Mouse (Mus musculus): ENCODE measurements around the gene Rgs3. TPM values are rescaled to one million over a fixed set of nuclear protein-coding genes. Genes with fewer than 3 reads are reported as not detected.
"Not testable (repeated sequence)": the region's sequence is repeated elsewhere in the genome, so short reads cannot be mapped to it uniquely, and the experiment has no call there.

Rgs3 gene
- polyA plus RNA-seq, 1 experiment from 2014 or later, result 30.1 TPM

DNA sequence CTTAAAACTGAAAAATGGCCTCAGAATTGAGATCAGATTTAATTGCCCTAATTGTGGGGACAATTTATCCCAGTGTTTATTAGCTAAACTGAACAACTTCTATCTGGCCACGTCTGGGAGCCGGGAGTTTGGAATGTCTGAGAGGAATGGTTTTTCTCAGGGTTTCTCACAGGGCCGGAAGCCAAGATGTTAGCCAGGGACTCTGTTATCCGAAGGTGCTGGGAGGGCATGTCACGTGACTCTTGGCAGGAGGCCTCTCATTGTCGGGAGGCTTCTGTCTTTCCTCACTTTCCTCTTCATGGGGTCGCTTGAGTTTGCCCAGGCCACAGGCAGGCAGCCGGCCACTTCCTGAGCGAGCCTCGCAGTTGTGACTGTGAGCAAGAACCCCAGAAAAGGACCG lies 31.7 kb downstream of the Rgs3 start:
- Histone ChIP-seq H3K36me3 (ENCODE audit: control insufficient read depth, insufficient read depth, low read length) (no peaks in the 10 kb centered on the region), H3K4me3 (ENCODE audit: low read depth, low read length) (no peak overlapping the region), H3K27ac (ENCODE audit: low read depth, low read length) (no peak overlapping the region), H3K4me2 (ENCODE audit: low read depth, low read length) (no peak overlapping the region), H3K27me3 (ENCODE audit: control insufficient read depth, insufficient read depth, low read length) (no peaks in the 10 kb centered on the region), H3K9ac (replicated peaks; ENCODE audit: low read depth, low read length) (no peak overlapping the region), H3K4me1 (ENCODE audit: control insufficient read depth, insufficient read depth, low read length) (no peaks in the 10 kb centered on the region; the same call in 1 of the 2 replicates), H3K9me3 (ENCODE audit: control insufficient read depth, low read length) (no peaks in the 10 kb centered on the region)
- WGBS, result 13% methylated on average over 11 of the region's 11 CpGs
- ATAC-seq (ENCODE audit: low read depth), result no peak

DNA sequence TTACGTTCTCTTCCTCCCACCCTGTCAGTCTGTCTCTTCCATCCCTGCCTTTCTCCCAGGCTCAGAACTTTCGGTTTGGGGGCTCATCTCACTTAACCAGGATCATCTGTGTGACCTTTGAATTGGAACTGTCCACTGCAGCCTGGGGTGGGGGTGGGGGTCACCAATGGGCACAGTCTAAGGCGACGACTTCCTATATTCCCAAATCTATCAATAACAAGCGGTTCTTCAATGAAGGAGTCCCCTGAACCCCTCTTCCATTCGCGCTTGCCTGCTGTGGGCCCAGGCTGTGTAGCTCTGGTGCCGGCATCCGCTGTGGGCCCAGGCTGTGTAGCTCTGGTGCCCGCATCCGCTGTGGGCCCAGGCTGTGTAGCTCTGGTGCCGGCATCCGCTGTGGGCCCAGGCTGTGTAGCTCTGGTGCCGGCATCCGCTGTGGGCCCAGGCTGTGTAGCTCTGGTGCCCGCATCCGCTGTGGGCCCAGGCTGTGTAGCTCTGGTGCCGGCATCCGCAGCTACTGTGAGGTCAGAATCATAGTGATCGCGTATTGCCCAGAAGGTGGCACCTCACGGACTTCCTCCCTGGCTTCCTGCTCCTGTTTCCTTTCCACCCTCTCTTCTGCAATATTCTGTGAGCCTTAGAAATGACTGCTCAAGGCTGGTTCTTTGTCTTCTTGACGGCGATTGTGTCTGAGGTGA lies 34.0 kb downstream of the Rgs3 start:
- H3K9me3 ChIP-seq (ENCODE audit: control insufficient read depth, low read length); H3K27me3 ChIP-seq (ENCODE audit: control insufficient read depth, insufficient read depth, low read length); H3K36me3 ChIP-seq (ENCODE audit: control insufficient read depth, insufficient read depth, low read length); H3K9ac ChIP-seq (replicated peaks; ENCODE audit: low read depth, low read length); H3K4me1 ChIP-seq (ENCODE audit: control insufficient read depth, insufficient read depth, low read length); H3K4me2 ChIP-seq (ENCODE audit: low read depth, low read length); H3K27ac ChIP-seq (ENCODE audit: low read depth, low read length); ATAC-seq (ENCODE audit: low read depth); H3K4me3 ChIP-seq (ENCODE audit: low read depth, low read length): not testable (repeated sequence)
- WGBS, result 91% methylated on average over 24 of the region's 24 CpGs

DNA sequence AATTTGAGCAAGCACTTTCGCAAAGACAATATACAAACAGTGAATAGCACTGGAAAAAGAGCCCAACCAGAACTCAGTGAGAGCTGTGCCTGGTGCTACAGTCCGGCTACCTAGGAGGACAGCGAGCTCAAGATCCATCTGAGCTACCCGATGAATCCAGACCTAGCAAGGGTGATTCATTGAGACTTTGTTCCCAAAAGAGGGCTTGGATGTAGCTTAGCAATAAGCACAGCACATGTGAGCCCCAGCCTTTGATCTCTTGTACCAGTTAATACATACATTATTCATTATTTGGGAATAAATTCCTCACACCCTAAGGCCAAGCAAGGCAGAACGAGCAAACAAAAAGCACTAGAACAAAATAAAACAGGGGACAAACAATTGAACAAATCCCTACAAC lies 34.8 kb downstream of the Rgs3 start:
- Histone ChIP-seq H3K4me2 (ENCODE audit: low read depth, low read length) (no peak overlapping the region), H3K27ac (ENCODE audit: low read depth, low read length) (no peak overlapping the region), H3K4me3 (ENCODE audit: low read depth, low read length) (no peak overlapping the region), H3K9me3 (ENCODE audit: control insufficient read depth, low read length) (no peaks in the 10 kb centered on the region), H3K27me3 (ENCODE audit: control insufficient read depth, insufficient read depth, low read length) (no peaks in the 10 kb centered on the region), H3K9ac (replicated peaks; ENCODE audit: low read depth, low read length) (no peak overlapping the region), H3K36me3 (ENCODE audit: control insufficient read depth, insufficient read depth, low read length) (no peaks in the 10 kb centered on the region), H3K4me1 (ENCODE audit: control insufficient read depth, insufficient read depth, low read length) (no peaks in the 10 kb centered on the region; the same call in 1 of the 2 replicates)
- ATAC-seq (ENCODE audit: low read depth), result no peak
- 40% methylated on average over 5 of the region's 5 CpGs for WGBS

DNA sequence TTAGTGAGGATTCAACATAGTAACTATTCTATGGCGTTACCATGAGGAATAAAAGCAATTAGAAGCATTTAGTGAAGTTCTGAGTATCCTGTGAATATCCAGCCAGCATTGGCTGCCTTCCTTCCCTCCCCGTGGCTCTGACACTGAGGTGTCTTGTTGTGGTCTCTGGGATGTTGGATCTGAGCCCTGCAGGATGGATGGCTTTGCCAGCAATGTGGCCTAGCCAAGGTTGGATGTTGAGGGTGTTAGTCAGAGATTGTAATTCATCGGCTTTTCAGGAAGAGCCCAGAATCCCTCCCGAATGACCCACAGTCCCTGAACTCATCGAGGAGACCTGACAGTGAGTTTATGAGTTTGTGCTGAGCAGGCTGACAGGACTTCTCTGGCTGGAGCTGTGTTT lies 36.4 kb downstream of the Rgs3 start:
- Histone ChIP-seq H3K9me3 (ENCODE audit: control insufficient read depth, low read length) (no peaks in the 10 kb centered on the region), H3K4me2 (ENCODE audit: low read depth, low read length) (no peak overlapping the region), H3K9ac (replicated peaks; ENCODE audit: low read depth, low read length) (no peak overlapping the region), H3K27me3 (ENCODE audit: control insufficient read depth, insufficient read depth, low read length) (no peaks in the 10 kb centered on the region), H3K36me3 (ENCODE audit: control insufficient read depth, insufficient read depth, low read length) (no peaks in the 10 kb centered on the region), H3K4me1 (ENCODE audit: control insufficient read depth, insufficient read depth, low read length) (no peaks in the 10 kb centered on the region; the same call in 1 of the 2 replicates), H3K4me3 (ENCODE audit: low read depth, low read length) (no peak overlapping the region), H3K27ac (ENCODE audit: low read depth, low read length) (no peak overlapping the region)
- 63% methylated on average over 5 of the region's 5 CpGs for WGBS
- peak; percentile 56; the same call in 1 of the 2 replicates for ATAC-seq (ENCODE audit: low read depth)

DNA sequence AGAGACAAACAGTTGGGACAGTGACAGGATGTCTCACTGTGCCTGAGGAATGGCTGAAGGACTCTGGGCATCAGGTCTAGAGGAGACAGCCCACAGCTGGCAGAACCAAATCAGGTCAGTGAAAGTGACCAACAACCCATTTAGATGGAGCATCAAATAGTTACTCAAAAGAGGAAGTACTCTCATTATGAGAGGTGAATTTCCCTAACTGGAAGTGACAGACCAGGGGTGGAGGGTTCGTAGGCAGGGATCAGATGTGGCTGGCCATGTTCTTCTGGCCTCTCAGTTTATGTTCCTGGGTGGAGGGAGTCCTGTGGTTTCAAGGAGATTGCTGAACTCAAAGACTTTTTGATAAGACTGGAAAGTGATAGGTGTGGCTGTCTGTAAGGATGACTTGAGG lies 40.9 kb downstream of the Rgs3 start:
- Histone ChIP-seq H3K9ac (replicated peaks; ENCODE audit: low read depth, low read length) (no peak overlapping the region), H3K36me3 (ENCODE audit: control insufficient read depth, insufficient read depth, low read length) (no peaks in the 10 kb centered on the region), H3K9me3 (ENCODE audit: control insufficient read depth, low read length) (no peaks in the 10 kb centered on the region), H3K27ac (ENCODE audit: low read depth, low read length) (no peak overlapping the region), H3K4me2 (ENCODE audit: low read depth, low read length) (no peak overlapping the region), H3K4me3 (ENCODE audit: low read depth, low read length) (no peak overlapping the region), H3K27me3 (ENCODE audit: control insufficient read depth, insufficient read depth, low read length) (no peaks in the 10 kb centered on the region), H3K4me1 (ENCODE audit: control insufficient read depth, insufficient read depth, low read length) (no peaks in the 10 kb centered on the region)
- no peak for ATAC-seq (ENCODE audit: low read depth)
- 94% methylated on average over 1 of the region's 1 CpGs for WGBS

DNA sequence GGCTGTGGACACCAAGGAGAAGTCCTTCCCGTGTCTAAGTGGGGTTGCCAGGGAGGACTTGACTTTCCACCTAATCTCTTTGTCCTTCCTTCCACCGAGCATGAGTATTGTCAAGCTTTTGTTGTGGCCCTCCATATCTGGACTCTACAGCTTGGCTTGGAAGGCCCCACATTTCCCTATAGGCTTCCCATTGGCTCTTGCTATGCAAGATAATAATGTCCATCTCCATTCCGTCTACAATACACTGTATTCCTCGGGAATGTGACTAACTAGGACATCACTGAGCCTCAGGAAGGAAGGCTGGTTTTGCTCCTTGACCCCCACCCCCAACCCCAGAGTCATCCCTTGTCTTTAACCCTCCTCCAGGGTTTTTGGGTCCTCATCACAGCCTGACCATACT lies 44.0 kb downstream of the Rgs3 start:
- Histone ChIP-seq H3K4me3 (ENCODE audit: low read depth, low read length) (no peak overlapping the region), H3K27me3 (ENCODE audit: control insufficient read depth, insufficient read depth, low read length) (no peaks in the 10 kb centered on the region), H3K27ac (ENCODE audit: low read depth, low read length) (no peak overlapping the region), H3K4me2 (ENCODE audit: low read depth, low read length) (no peak overlapping the region), H3K36me3 (ENCODE audit: control insufficient read depth, insufficient read depth, low read length) (no peaks in the 10 kb centered on the region), H3K9me3 (ENCODE audit: control insufficient read depth, low read length) (no peaks in the 10 kb centered on the region), H3K4me1 (ENCODE audit: control insufficient read depth, insufficient read depth, low read length) (peaks cover 20% of the 10 kb centered on the region), H3K9ac (replicated peaks; ENCODE audit: low read depth, low read length) (no peak overlapping the region)
- WGBS, result 93% methylated on average over 4 of the region's 4 CpGs
- ATAC-seq (ENCODE audit: low read depth), result no peak

DNA sequence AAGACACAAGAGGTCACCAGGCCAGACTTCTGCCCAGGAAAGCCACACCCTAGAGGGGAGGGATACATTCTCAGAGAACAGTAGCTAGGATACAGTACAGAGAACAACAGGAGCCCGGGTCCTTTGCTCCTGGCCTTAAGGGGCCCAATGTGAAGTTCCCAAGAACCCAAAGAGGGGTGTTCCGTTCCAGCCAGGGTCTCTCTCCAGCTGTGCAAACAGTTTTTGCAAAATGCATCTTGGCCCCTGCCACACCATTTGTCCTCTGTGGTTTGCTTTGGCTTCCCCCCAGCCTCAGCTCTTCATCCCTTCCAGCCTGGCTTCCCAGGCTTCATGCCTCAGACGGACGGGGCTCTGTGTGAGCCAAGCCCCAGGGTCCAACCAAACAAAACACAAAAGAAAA lies 44.4 kb downstream of the Rgs3 start:
- H3K9me3 ChIP-seq (ENCODE audit: control insufficient read depth, low read length), result no peaks in the 10 kb centered on the region
- ATAC-seq (ENCODE audit: low read depth), result no peak
- no peak overlapping the region for H3K4me2 ChIP-seq (ENCODE audit: low read depth, low read length)
- no peaks in the 10 kb centered on the region for H3K27me3 ChIP-seq (ENCODE audit: control insufficient read depth, insufficient read depth, low read length)
- no peak overlapping the region for H3K9ac ChIP-seq (replicated peaks; ENCODE audit: low read depth, low read length)
- no peak overlapping the region for H3K4me3 ChIP-seq (ENCODE audit: low read depth, low read length)
- H3K27ac ChIP-seq (ENCODE audit: low read depth, low read length), result no peak overlapping the region
- no peaks in the 10 kb centered on the region for H3K36me3 ChIP-seq (ENCODE audit: control insufficient read depth, insufficient read depth, low read length)
- WGBS, result 84% methylated on average over 4 of the region's 4 CpGs
- peaks cover 21% of the 10 kb centered on the region for H3K4me1 ChIP-seq (ENCODE audit: control insufficient read depth, insufficient read depth, low read length)

DNA sequence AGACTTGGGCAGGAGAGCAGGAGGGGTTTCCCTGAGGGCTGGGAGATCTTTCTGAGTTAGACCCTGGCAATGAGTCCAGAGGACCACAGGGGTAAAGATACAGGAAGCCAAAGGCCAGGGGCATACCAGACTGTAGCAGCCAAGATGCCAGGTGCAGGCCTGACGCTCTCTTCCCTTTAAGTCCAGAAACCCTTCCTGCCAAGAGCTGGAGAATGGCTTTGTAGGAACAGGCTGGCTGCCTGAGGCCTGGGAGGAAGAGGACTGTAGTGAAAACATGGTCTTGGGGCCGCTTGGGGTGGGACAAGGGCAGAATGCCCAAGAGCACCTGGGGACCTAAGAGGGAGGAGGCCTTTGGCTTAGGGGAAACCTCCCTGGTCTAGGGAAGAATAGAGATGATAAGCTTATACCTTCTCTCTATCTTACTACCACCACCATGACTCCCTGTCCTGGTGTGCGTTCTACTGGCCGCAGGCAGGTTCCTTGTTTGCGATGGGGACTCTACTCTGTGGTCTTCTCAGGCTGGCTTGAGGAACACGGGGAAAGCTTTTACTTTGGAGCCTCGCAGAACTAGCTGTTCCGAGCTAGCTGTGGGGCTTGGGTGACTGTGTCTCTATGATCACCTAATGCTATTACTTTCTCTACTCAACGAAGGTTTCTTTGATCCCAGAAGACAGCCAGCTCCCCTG lies 46.4 kb downstream of the Rgs3 start:
- H3K27me3 ChIP-seq (ENCODE audit: control insufficient read depth, insufficient read depth, low read length), result no peaks in the 10 kb centered on the region
- 88% methylated on average over 9 of the region's 9 CpGs for WGBS
- no peak overlapping the region for H3K4me3 ChIP-seq (ENCODE audit: low read depth, low read length)
- H3K9ac ChIP-seq (replicated peaks; ENCODE audit: low read depth, low read length), result no peak overlapping the region
- H3K9me3 ChIP-seq (ENCODE audit: control insufficient read depth, low read length), result no peaks in the 10 kb centered on the region
- H3K4me2 ChIP-seq (ENCODE audit: low read depth, low read length), result no peak overlapping the region
- H3K4me1 ChIP-seq (ENCODE audit: control insufficient read depth, insufficient read depth, low read length), result peaks cover 21% of the 10 kb centered on the region
- no peak for ATAC-seq (ENCODE audit: low read depth)
- H3K36me3 ChIP-seq (ENCODE audit: control insufficient read depth, insufficient read depth, low read length), result no peaks in the 10 kb centered on the region
- peak overlapping the region; percentile 45; the same call in 1 of the 2 replicates for H3K27ac ChIP-seq (ENCODE audit: low read depth, low read length)

DNA sequence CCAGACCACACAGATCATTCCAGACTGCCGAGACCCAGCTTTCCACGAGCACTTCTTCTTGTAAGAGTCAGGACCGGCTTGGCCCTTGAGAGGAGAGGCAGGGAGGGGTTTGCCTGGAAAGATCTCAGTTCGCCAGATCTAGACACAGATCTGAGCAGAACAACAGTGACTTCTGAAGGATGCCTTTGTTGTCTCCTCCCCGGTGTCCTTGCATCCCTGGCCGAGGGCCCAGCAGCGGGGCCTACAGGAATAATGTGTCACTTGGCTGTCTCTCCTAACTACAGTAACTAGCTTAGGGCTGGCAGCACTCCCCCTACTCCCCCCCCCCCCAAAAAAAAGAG lies 46.9 kb downstream of the Rgs3 start:
- H3K4me2 ChIP-seq (ENCODE audit: low read depth, low read length), result no peak overlapping the region
- H3K9ac ChIP-seq (replicated peaks; ENCODE audit: low read depth, low read length), result no peak overlapping the region
- ATAC-seq (ENCODE audit: low read depth), result peak; percentile 55; the same call in 1 of the 2 replicates
- H3K9me3 ChIP-seq (ENCODE audit: control insufficient read depth, low read length), result no peaks in the 10 kb centered on the region
- H3K36me3 ChIP-seq (ENCODE audit: control insufficient read depth, insufficient read depth, low read length), result no peaks in the 10 kb centered on the region
- no peaks in the 10 kb centered on the region for H3K27me3 ChIP-seq (ENCODE audit: control insufficient read depth, insufficient read depth, low read length)
- peak overlapping the region; percentile 62 for H3K27ac ChIP-seq (ENCODE audit: low read depth, low read length)
- H3K4me1 ChIP-seq (ENCODE audit: control insufficient read depth, insufficient read depth, low read length), result peaks cover 21% of the 10 kb centered on the region
- 55% methylated on average over 7 of the region's 7 CpGs for WGBS
- H3K4me3 ChIP-seq (ENCODE audit: low read depth, low read length), result no peak overlapping the region

Data from neural tube, embryonic 14.5 days (tissue).